Mouse (Mus musculus) ES-E14 (cell line): ENCODE measurements around the gene Gm5615. TPM values are rescaled to one million over a fixed set of nuclear protein-coding genes. Genes with fewer than 3 reads are reported as not detected.

Experiments used
- DNase-seq: peaks from one replicate; pipeline ENCODE4 v3.0.0-alpha.2; 2013; ENCODE audit warnings: low read depth, low spot score
- H3K27ac ChIP-seq: 2 replicates; pipeline ENCODE4 v1.5.1; 2012; ENCODE audit warnings: low read depth, mild to moderate bottlenecking, low read length, moderate library complexity, mixed read lengths; ENCODE audit not compliant: poor library complexity, insufficient read depth, severe bottlenecking
- H3K36me3 ChIP-seq: 2 replicates; pipeline ENCODE4 v1.6.1; 2012; ENCODE audit warnings: mild to moderate bottlenecking, low read length, moderate library complexity, mixed read lengths; ENCODE audit not compliant: control insufficient read depth, poor library complexity, insufficient read depth, severe bottlenecking
- H3K4me1 ChIP-seq, 2 experiments: fragments of 150-350 bp in 1 of 2; sonication (generic) in 1 of 2; 2 replicates each; pipeline ENCODE4 v1.6.1; 2012; ENCODE audit warnings: low read length in 2 of 2, mild to moderate bottlenecking in 1 of 2, mixed read lengths in 1 of 2; ENCODE audit not compliant: control insufficient read depth in 2 of 2, insufficient read depth in 2 of 2, poor library complexity in 1 of 2
- H3K4me3 ChIP-seq, 2 experiments: fragments of 150-350 bp in 1 of 2; sonication (generic) in 1 of 2; 2 replicates each; pipeline ENCODE4 v1.5.1; 2012; ENCODE audit warnings: low read length in 2 of 2, low read depth in 1 of 2, mild to moderate bottlenecking in 1 of 2, mixed read lengths in 1 of 2; ENCODE audit not compliant: insufficient read depth in 1 of 2, poor library complexity in 1 of 2, severe bottlenecking in 1 of 2
- H3K9ac ChIP-seq: 2 replicates; pipeline ENCODE4 v1.6.1; 2012; ENCODE audit warnings: low read depth, mild to moderate bottlenecking, low read length, mixed read lengths; ENCODE audit not compliant: poor library complexity, insufficient read depth, severe bottlenecking
- H3K9me3 ChIP-seq: fragments of 150-350 bp; sonication (generic); 2 replicates; pipeline ENCODE4 v1.6.1; 2012; ENCODE audit warnings: low read depth, mild to moderate bottlenecking, low read length; ENCODE audit not compliant: control insufficient read depth, insufficient read depth
- CHD2 ChIP-seq: IDR thresholded peaks from 2 replicates; pipeline ENCODE4 v1.6.1; 2014; ENCODE audit warnings: mild to moderate bottlenecking, low read depth, low read length, inconsistent platforms
- HCFC1 ChIP-seq: IDR thresholded peaks from 2 replicates; pipeline ENCODE4 v1.6.1; 2012; ENCODE audit warnings: low read length, inconsistent platforms, borderline replicate concordance; ENCODE audit not compliant: insufficient read depth
- MAFK ChIP-seq: IDR thresholded peaks from 2 replicates; pipeline ENCODE4 v1.6.1; 2014; ENCODE audit warnings: mild to moderate bottlenecking, low read depth, low read length, inconsistent platforms; ENCODE audit not compliant: insufficient read depth
- ZC3H11A ChIP-seq: IDR thresholded peaks from 2 replicates; pipeline ENCODE4 v1.6.1; 2012; ENCODE audit warnings: low read depth, mild to moderate bottlenecking, inconsistent platforms, low read length, borderline replicate concordance
- ZNF384 ChIP-seq: IDR thresholded peaks from 2 replicates; pipeline ENCODE4 v1.6.1; 2012; ENCODE audit warnings: low read depth, low read length, inconsistent platforms
- in situ Hi-C, 2 experiments: fragments of 600-800 bp; cut with MboI; formaldehyde crosslinking; loops; one replicate each; pipeline ENCODE4 v1.15.1; 2025; ENCODE audit warnings: low sequenced_read_pairs in 2 of 2, inconsistent platforms in 1 of 2; ENCODE audit not compliant: unreplicated experiment in 2 of 2
- total RNA-seq: library from RNA; depleted of rRNA; stranded (reverse); fragments of 300-350 nt; gene quantifications from 2 replicates; pipeline ENCODE4 v1.2.3, GENCODE M21; 2012; rRNA removed

The Gm5615 gene
- total RNA-seq, 1 experiment = not detected

GRCm38 (mm10) chr9:36494501-36495220 lies 47.1 kb downstream of the Gm5615 start:
- peaks cover 8% of the 10 kb centered on the region for H3K9me3 ChIP-seq
- peaks cover 5% of the 10 kb centered on the region; the same call in 1 of the 2 replicates for H3K36me3 ChIP-seq
- no peak overlapping the region for H3K9ac ChIP-seq
- H3K4me1 ChIP-seq = no peaks in the 10 kb centered on the region
- H3K4me3 ChIP-seq = no peak overlapping the region
- DNase-seq = no peak
- in situ Hi-C loops = no loop called here
- TF ChIP-seq MAFK = no peak
- TF ChIP-seq HCFC1 = no peak
- no peak for TF ChIP-seq ZNF384
- no peak for TF ChIP-seq ZC3H11A
- no peak for TF ChIP-seq CHD2
- peak overlapping the region; percentile 81 for H3K27ac ChIP-seq

Other genes starting within 250 kb of the Gm5615 start
- gene Gm7257, start 110.1 kb downstream of the Gm5615 start, total RNA-seq = not detected in 2 replicates
- not detected in 2 replicates for gene Gm9513, start 66.3 kb downstream of the Gm5615 start, total RNA-seq
- not detected in 2 replicates for gene Gm17689, start 40.7 kb upstream of the Gm5615 start, total RNA-seq
- not detected in 2 replicates for gene A630095E13Rik, start 101.4 kb upstream of the Gm5615 start, total RNA-seq
- gene Acrv1, start 151.3 kb upstream of the Gm5615 start, total RNA-seq = 0.13 TPM in 1 of 2 replicates, not detected in the other
- 26.4 and 37.5 TPM in 2 replicates for gene Chek1, start 185.1 kb upstream of the Gm5615 start, total RNA-seq
- gene Stt3a, start 225.7 kb upstream of the Gm5615 start, total RNA-seq = 459 and 494 TPM in 2 replicates